Mouse (Mus musculus) ovary, adult 18-20 months (tissue): Measurements from ENCODE around the gene Tmem125.
A peak's percentile ranks its signal among the peaks of the same experiment; 100 is the strongest.
"Not testable (repeated sequence)": the region's sequence is repeated elsewhere in the genome, so short reads cannot be mapped to it uniquely, and the experiment has no call there.

Source experiments
- DNase-seq: peaks from one replicate; pipeline ENCODE4 v3.0.0; 2022; ENCODE audit warnings: low spot score, mixed read lengths

Gene Tmem125

DNA sequence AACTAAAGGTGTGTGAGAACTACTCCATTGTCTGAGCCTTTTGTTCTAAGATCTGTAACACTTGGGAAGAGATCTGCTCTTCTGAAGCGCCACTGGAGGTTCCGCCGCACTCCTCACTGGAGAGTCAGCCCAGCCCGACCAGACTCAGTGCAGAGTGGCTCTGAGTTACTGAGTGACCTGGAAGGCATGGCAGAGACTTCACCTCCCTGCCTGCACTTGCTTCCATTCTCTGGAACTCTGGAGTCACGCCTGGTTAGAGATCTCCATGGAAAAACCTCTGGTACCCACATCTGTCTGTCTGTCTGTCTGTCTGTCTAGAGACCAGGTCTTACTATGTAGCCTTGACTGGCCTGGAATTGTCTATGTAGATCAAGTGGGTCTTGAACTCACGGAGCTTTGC, 8.2 kb downstream of the Tmem125 start:
- no peak for DNase-seq

DNA sequence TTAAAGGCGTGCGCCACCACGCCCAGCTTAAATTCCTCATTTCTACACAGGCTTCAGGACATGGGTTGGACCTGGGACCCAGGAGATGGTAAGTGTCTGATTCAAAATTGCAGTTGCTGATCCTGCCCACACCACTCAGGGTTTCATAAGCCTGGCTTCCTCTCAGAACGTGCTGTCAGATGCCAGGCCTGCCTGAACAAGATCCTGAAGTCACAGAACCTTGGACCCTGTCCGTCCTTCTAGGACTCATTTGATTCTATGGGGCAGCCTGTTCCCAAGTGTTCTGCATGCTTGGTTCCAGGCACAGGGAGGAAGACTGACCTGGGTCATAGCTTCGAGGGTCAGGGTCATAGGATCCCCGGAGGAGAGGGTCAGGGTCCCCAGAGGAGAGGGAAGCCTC, 10.2 kb downstream of the Tmem125 start:
- no peak for DNase-seq

DNA sequence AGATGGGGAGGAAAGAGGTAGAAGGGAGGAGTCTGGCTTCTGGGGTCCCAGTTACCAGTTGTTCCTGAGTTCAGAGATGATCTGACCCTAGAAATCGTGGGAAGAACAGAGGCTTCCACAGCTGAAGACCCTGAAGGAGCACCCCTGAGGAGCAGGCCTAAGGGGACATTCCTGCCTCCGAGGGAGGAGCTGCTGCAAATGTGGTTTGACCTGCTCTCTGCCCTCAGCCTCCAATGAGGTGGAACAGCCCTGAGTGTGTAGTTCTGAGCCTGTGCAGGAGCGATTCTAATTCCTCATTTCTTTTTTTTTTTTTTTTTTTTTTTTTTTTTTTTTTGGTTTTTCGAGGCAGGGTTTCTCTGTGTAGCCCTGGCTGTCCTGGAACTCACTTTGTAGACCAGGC, 10.7 kb downstream of the Tmem125 start:
- DNase-seq, result no peak

DNA sequence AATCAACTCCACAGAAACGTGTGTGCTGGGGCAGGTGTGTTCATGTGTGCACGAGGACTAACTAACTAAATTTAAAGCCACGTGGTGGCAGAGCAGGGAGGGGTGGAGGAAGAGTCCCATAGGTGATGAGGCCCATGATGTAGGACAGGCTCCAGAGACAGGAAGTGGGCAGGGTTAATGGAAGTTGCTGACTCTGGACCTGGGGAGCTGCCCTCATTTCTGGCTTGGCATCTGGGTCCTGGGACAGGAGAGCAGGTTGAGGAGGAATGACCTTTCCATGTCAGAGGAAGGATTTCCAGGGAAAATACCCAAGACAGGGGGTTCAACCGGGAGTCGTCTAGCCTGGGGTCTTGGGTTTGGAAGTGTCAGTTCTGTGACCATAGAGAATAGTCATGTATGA, 11.2 kb downstream of the Tmem125 start:
- no peak for DNase-seq

DNA sequence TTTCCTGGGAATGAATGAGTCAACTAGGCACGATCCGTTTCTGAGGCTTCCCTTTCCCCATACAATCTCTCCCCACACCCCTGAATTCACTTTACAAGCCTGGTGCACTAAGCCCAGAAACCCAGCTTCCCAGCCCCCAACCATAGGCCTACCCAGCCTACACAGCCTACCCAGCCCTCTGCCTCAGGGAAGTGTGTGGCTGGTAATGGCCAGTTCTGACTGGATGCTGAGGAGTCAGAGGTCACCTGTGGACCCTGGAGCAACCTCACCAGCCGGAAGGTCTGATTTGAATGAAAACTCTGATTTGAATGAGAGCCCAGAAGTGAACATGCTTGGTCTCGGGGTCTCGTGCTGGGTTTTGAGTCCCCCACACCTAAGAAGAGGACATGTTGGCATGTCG, 16.1 kb downstream of the Tmem125 start:
- DNase-seq, result no peak

DNA sequence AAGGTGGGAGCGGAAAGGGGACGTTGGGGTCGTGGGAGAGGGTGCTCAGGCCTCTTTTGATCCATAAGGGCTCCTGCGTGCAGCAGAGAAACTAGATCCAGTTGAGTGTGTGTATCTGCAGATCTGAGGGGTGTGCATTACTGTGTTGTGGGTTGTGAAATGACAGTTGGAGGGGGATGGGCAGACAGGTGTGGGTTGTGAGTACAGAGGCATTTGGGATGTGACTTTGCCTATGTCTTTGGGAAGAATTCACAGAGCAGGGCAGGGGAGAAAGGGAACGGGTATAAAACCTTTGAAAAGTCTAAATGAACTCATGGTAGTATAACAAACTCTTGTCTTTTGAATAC, 16.5 kb downstream of the Tmem125 start:
- DNase-seq, result no peak

DNA sequence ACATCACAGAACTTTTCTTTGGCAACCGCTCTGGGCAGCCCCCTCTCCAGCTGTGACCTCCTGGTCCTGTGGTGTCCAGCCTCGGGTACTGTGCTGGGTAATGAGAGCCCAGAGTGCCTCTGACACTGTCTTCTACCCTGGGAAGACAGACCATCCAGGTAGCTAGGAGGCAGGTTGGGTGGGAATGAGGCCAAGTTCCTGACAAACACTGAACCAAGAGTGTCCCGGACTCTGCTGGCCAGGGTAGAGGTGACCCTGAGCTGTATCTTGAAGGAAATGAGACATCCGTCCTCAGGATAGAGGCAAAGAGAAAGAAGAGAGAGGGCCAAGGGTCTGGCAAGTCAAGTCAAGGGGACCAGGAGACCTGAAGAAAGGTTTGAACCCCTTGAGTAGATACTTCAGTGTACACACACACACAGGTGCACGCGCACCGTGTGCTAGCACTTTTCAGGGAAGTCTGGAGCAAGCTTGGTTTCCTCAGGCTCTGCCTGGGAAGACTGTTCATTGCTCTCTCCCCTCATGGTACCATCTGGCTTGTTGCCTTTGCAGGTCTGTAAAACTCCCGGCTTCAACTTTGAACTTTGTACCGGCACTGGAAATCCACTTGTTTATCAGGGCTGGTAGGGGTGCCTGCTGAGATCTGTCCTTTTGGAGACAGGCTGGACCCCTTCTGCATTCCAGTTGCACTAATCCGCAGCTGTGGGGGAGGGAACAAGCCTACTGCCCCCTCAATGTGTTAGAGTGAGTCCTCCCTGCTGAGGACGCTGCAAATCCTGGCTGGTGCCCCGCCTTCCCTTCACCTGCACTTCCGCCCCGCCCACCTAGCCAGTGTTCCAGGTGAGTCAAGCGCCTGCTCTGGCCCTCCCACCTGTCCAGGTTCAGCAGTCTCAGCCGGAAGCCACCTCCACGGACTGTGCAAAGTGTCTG, 17.2 kb downstream of the Tmem125 start, which contains the start of gene 2610528J11Rik:
TSS of gene 2610528J11Rik (plus strand) at position 592 of the 927 bp plus-strand sequence.
- no peak for DNase-seq

DNA sequence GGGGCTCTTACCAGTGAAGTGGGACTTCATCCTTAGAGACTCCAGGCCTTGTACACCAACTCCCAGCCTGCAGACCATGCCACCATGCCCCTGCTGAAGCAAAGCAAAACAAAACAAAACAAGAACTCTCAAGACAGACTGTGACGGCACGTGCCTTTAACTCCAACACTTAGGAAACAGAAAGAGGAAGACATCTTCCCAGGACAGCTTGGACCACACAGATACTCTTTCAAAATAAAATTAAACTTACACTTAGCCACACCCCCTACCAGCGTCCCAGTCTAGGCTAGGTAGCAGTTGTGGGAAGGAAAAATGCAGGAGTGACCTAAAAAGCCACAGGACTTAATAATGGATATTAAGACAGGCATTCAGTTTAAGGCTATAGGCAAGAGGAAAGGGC, 18.1 kb downstream of the Tmem125 start:
- no peak for DNase-seq

DNA sequence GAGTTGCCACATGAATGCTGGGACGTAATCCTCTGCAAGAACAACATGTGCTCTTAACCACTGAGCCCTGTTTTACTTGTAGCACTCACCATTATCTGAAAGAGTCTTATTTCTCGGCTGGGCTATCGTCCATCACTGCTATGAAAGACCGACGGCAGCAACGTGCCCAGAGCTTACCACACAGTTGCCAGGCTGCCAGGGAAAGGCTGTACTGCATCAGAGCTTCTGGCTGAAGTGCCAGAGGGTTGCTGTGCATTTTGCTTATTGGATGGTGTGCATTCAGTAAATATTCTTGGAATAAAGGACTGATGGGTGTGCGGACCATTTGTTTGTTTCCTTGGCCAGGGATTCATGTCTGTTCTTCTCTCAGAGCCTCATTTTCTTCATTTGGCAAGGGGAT, 19.9 kb downstream of the Tmem125 start:
- DNase-seq, result no peak

DNA sequence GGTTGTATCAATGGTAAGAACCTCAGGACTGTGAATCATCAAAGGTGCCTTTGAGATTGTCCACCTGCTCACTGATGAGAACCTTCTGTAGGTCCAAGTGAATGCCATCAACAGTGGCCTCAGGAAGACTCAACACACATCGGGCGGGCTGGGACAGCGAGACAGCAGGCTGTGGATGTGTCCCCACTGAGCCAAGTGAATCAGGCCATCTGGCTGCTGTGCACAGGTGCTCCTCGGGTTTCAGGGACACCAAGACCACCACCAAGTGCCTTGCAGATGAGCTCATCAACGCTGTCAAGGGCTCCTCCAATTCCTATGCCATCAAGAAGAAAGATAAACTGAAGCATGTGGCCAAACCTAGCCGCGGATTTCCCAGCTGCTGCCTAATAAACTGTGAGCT, 21.6 kb downstream of the Tmem125 start:
- DNase-seq, result no peak

DNA sequence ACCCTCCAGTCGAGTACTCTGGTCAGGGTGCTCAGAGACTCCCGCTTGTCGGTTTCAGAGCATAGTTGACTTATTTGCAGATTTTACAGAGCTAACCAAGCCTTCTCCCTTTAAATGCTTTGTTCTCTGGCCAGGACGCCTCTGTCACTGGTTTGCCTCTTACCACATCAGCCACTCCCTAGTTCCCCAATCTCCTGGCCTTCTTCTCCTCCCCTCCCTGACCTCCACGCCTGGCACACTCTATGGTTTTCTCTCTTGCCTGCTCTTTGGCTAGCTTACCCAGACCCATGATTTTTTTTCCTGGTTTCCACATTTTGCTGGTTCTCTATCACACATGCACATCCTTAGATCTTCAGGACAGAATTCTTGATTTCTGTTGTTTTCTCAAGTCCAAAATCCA, 25.6 kb downstream of the Tmem125 start:
- DNase-seq, result no peak

DNA sequence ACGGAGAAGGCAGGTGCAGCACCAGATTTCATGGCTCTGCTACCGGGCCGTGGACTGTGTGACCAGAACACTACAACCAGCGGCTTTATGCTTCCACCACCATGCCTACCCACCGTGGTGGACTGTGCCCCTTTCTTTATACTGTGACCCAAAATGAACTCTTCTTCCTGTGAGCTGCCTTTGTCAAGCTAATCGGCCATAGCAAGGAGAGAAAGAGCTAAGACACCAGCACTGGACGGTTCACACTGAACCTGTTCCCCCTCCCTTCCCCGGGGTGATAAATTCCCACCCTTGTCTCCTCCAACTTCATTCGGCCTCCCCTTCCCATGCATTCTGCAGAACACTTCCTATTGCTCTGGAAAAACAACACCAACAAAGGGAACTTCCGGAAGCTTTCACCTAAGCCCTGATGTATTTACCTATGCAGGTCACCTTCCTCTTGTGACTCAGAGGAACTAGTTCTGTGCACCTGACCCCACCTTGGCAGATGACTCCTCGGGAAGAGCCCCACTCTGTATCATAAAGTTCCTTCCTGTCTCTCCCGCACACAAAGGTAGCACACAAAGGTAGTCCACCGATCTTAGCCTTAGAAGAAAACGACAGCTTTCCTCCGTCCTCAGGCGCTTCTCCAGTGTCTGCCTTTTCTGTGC, 26.2 kb downstream of the Tmem125 start:
- no peak for DNase-seq

DNA sequence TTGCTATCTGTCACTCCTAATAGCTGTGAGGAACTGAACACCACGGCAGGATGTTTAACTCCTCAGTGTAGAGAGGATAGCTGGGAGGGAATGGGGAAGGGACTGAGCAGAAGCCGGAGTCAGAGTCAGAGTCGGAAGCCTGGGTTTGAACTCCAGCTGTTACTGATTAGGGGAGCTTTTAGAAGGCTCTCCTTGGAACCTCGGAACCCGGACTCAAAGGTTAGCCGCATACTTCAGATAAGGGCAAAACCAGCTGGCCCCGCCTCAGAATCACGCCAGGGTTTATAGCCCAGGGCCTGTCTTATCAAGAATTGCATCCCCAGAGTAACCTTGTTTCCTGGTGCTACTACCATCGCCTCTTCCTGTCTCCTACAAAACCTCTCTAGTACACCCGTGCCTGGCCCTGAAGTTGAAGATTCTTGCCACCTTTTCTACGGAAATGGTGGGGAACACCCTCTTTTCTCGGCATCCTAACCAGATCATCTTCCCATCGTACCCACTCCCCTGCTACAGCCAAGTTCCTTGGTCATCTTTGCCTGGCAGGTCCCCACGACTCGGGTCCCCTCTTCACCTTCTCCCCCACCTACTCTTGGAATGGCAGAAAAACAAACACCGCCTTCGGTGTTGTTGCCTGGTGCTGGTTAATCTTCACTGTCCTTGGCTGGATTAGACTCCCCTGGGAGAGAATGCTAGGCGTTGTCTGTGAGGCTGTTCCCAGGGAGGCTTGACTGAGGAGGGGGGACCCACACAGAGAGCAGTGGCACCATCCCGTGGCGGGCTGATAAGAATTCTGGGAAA, 26.9 kb downstream of the Tmem125 start:
- DNase-seq, result peak; percentile 16

DNA sequence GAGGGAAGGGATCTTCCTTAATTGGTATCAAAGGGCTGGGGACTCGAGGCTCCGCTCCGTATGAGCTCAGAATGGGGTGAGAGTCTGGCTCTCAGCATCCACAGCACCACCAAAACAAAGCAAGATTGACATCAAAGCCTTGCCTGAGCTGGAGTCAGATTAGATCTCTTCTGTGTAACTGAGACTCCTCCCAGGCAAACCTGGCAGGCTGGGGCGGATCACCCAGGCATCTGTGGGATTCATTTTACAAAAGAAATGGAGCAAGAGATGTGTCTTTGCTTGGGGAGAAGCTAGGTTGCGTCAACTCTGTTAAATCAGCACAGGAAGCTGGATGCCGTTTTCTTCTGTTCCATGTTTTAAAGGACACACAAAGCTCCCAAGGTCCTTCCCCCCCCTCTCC, 34.8 kb downstream of the Tmem125 start:
- DNase-seq, result no peak

DNA sequence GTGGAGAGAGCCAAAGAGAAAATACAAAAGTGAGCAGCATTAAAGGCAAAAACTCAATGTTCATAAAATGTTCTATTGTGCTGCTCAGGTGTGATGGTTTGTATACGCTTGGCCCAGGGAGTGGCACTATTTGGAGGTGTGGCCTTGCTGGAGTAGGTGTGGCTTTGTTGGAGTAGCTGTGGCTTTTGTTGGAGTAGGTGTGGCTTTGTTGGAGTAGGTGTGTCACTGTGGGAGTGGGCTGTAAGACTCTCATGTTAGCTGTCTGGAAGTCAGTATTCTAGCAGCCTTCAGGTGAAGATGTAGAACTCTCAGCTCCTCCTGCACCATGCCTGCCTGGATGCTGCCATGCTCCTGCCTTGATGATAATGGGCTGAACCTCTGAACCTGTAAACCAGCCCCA, 36.7 kb downstream of the Tmem125 start:
- not testable (repeated sequence) for DNase-seq

DNA sequence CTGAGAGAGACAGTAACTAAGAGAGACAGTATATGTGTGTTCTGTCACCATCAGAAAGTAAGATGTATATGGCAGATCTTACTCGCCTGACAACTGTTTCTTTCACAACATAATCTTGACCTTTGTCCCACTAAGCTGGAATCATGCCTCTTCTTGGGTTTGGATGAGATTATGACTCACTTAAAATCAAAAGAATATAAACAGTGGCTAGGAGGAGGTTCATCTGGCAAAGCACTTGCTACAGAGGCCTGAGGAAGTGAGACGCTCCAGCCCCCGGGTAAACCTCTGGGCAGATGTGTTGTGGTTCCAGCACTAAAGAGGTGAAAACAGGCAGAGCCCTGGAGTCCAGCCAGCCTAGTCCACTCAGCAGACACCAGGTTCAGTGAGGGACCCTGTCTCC, 38.3 kb downstream of the Tmem125 start:
- peak; percentile 19 for DNase-seq

DNA sequence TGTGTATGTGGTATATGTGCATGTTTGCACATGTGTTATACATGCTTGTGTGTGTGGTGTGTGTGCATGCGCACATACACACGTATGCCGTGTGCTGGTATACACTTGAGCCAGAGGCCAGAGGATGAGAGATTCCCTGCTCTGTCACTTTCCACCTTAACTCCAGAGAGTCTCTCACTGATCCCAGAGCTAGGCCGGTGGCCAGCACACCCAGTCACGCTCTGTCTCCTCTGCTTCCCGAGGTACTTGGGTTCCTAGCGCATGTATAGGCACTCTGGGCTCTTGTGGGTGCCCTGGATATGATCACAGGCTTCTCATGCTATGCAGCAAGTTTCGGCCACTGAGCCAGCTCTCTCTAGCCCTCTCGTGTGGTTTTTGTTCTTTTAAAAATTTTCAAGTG, 43.1 kb downstream of the Tmem125 start:
- no peak for DNase-seq

DNA sequence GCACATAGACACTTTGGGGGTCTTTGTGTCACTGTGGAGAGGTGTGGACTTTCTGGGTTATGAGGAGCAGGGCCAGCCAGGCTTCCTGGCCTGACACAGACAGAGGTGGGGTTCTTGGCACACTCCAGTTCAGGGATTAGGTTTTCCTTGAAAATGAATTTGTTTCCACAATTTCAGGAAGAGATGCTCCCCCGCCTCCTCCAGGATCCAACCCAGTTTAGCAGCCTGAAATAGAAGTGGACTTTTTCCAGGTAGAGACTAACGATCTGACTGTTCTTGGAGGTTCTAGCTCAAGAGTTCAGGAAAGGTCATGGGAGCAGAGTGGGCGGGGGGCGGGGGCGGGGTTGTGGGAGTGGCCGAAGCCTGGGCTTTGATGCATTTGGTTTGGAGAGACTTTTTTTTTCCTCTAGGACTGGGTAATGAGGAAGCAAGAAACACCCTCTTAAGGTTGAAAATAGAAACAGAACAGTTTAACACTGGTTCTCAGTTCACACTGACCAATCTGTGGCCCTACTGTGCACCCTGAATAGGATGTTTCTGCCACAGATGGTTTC, 43.6 kb downstream of the Tmem125 start:
- DNase-seq, result no peak
